Mouse (Mus musculus) monocyte, adult 2 months (primary cell): ENCODE data around the gene Cep295.
"Not testable (repeated sequence)": the region's sequence is repeated elsewhere in the genome, so short reads cannot be mapped to it uniquely, and the experiment has no call there.

Experiments used
- DNase-seq, 2 experiments: peaks; one replicate each; pipeline ENCODE4 v3.0.0; 2022; ENCODE audit warnings: low spot score in 2 of 2, low read depth in 1 of 2

Cep295 gene

DNA sequence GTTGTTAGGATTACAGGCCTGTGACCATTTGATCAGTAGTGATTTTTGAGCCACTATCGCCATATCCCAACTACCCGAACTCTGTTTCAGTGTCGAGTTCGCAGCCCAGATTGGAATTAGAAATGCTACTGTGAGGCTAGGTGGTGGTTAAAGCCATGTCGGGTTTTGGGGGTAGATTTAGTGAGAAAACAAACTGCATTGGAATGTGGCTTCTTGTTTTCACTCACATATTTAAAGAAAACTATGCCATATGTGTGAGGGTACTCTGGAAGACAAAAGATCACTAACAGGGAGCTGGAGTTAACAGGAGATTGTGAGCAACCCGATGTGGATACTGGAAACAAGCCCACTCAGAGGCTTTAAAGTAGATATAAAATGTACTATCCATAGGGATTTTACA is 50.3 kb downstream of the Cep295 start:
- DNase-seq, result no peak

DNA sequence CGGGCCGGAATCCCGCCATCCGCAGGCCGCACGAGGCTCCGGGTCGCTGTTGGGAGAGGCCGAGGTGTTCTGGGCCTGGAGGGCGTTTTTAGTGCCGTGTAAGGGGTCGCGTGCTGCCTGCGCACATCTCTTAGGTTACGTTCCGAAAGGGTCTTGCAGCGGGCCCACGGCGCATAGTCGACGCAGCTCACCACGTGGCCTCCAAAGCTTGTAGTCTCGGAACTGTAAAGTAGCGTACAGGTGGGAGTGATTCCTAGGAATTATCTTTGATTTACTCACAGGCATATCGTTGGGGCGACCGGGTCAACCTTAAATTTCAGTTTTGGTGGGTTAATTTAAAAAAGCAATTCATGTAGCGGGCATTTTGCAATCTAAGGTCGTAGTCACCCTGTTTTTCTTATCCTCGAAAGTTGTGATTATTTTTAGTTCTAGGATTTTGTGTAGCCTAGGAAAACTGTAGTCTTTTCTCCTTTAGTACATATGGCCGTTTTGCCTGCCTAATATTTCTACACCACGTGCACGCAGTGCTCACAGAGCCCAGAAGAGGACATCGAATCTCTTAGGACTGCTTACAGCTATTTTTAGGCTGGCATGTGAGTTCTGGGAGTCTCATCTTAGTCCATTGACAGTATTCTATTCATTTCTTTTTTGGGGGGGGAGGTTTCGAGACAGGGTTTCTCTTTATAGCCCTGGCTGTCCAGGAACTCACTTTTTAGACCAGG is 51.0 kb downstream of the Cep295 start, which contains the start of gene 4931406C07Rik:
Gene 4931406C07Rik (minus strand): TSS at position 51 of the 722 bp plus-strand sequence.
- no peak for DNase-seq

DNA sequence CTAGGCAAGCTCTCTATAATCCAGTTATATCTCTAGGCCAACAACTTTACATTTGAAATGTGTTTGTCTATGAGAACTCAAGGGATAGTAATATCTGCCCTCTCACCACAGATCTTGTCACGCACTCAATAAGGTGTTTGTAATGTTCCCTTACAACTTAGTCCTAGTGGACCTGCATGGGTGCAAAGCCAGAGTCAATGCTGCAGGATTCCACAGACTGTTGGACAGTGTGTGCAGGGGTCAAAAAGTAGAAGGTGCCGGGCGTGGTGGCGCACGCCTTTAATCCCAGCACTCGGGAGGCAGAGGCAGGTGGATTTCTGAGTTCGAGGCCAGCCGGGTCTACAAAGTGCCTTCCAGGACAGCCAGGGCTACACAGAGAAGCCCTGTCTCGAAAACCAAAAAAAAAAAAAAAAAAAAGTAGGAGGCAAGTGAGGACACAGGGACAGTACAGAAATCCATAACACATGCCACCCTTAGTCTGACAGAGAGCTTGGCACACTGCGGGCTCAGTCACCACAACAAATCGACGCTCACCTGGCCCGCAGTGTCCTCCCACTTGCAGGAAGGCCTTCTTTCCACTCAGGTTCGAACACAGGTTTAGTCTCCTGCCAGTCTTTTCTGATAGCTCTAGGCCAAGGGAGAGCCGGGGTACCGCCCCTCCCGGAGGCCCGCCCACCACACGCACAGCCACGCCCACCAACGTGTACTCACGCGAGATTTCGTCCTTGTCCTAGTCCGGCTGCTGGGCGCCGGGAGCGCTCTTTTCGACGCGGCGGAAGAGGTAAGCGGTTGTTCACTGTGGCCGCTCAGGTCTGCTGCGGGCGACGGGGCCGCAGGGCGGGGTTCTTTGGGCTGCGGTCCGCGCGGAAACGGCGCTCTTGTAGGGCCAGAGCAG is 51.8 kb downstream of the Cep295 start, which contains the start of gene Taf1d:
Gene Taf1d (plus strand): TSS at position 712 of the 895 bp plus-strand sequence.
- peak; percentile 89 to 99 for DNase-seq

DNA sequence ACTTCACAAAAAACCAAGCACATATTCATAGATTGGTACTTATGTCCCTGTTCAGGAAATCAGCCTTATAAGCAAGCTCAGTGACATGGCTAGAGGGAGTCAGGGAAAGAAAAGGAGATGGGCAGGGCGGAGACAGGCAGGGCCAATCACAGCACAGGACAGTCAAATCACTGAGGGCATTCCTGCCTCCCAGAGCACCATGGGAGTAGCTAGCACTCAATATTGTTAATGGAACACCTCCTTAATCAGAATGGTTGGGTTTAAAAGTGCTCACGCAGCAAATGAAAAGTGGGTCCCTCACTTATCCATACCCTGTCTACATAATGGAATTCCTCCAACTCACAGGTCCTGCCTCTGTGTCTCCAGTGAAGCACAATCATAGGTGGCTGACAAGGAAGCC is 54.7 kb downstream of the Cep295 start:
- DNase-seq, result no peak

DNA sequence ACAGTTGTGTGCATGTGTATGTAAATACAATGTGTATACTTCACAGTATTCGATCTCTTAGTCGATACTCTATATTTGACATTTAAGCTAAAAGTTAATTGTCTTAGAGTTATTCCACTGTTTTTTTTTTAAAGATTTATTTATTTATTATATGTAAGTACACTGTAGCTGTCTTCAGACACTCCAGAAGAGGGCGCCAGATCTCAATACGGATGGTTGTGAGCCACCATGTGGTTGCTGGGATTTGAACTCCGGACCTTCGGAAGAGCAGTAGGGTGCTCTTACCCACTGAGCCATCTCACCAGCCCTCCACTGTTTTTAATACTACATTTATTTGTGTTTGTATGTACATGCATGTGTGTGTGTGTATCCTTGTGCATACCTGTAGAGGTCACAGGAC is 55.6 kb downstream of the Cep295 start:
- not testable (repeated sequence) for DNase-seq

DNA sequence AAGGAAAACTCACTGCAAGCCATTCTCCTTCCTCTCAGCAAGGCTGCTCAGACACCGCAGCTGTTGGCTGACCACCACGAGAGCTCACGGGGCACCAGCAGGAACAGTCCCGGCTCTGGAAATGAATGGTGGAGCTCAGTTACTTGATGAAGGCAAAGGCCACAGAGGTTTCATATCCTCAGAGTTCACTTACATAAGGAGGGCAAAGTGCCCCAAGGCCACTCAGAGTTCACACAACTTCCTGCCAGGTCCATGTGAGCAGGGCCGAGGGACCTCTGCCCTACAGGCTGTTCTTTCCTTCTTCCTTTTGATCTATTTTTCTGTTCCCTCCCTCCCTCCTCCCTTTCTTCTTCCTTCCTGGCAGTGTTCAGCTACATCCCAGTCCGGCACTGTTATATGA is 56.2 kb downstream of the Cep295 start:
- peak in 1 of 2 experiments; percentile 19 for DNase-seq

DNA sequence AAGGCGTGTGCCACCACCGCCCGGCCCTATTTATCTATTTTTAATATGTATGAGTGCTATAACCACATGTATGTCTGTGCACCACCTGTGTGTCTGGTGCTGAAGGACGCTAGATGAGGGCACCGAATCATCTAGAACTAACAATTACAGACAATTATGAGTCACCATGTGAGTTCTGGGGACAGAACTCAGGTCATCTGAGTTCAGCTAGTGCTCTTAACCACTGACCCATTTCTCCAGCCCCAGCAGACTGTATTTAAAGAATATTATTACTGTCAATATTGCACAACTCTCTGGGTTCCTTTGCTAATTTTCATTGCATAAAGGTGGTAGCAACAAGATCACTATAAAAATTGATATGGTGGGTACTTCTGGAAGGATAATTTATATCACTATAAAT is 57.5 kb downstream of the Cep295 start:
- DNase-seq, result no peak

DNA sequence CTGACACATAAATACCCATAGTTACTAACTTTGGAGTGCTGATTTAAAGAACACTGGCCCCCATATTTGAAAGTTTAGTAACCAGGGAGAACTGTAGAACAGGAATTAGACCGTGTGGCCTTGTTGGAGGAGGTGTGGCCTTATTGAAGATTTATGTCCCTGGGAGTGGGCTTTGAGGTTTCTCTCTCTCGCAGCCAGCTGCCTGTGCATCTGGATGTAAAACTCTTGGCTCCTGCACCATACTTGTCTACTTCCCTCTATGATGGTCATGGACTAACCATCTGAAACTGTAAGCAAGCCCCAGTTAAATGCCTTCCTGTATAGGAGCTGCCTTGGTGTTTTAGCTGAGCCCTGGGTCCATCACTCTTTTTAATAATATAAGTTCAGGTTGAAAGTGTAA is 59.1 kb downstream of the Cep295 start:
- DNase-seq, result no peak

DNA sequence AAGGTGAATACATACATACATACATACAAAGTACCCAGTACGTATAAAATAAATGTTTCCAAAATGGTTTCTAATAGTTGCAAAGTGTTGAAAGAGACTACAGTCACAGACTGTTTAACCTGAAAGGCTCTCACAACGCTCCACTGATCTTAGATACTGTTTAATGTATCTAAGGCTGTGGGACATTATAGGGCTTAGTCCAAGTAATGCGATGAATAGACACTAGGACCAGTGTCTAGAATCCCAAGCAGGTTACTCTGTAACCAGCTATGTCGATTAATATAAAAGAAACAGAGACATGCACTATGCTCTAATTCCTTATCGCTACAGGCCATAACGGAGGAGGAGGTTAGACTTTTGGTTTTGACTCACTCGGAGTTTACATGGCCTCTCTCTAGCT is 60.5 kb downstream of the Cep295 start:
- DNase-seq, result no peak

DNA sequence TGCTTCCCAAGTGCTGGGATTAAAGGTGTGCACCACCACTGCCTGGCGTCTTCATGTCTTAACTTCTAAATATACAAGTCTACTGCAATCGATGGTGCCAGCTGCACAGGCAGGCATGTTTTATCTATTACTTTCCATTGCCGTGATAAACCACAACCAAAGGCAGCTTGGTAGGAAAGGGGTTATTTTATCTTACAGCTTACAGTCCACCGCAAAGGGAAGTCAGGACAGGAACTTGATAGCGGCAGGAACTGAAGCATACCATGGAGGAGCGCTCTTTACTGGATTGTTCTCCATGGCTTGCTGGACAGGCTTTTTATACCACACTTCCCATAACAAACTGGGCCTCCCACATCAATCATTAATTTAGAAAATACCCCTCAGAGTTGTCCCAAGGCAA is 68.3 kb downstream of the Cep295 start:
- DNase-seq, result no peak

DNA sequence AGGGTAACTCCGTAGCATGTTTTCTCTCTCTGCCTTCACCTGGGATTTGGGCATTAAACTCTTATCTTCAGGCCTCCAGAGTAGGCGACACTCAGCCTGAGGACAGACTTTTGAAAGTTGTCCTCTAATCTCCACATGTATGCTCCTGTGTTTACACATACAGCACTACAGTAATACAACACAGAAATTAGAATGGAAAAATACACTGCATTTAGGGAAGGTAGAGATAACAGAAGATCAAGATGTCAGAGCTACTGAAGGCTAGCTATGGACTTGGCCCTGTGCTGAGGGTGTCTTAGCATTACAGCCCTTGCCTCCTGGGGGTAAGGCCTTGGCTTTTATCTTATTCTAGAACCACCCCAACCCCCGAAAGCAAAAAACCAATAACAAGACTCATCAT is 69.2 kb downstream of the Cep295 start:
- no peak for DNase-seq

DNA sequence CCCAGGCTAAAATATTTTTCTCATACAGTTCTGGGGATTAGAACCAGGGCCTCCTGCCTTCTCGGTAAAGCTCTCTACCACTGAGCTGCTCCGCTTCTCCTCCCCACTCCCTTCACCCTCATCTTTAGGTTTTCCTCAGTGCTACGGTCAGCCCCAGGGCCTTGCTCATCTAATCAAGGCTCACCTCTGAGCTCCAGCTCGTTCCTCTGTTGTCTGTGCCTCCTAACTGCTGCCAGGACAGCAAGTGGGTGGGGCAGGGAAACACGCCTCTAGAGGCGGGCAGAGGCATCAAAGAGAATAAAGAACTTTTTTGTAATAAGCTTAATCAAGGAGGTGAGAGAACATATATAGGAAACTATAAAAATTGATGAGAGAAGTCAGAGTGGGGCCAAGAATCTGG is 69.7 kb downstream of the Cep295 start:
- no peak for DNase-seq

DNA sequence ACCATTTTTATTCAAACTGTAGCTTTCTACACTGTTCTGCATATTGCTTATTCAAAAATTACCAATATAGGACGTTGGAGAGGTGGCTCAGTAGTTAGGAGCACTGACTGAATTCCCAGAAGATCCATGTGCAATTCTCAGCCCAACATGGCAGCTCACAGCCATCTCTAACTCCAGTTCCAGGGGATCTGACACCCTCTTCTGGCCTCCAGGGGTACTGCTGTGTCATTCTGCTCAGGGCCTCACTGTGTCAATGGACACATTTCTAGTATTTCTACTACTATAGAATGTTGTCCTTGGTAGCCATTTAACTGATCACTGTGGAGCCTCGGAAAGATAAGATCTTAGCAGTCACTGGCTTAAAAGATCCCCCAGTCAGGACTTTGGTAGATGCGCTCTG is 72.1 kb downstream of the Cep295 start:
- DNase-seq, result no peak

DNA sequence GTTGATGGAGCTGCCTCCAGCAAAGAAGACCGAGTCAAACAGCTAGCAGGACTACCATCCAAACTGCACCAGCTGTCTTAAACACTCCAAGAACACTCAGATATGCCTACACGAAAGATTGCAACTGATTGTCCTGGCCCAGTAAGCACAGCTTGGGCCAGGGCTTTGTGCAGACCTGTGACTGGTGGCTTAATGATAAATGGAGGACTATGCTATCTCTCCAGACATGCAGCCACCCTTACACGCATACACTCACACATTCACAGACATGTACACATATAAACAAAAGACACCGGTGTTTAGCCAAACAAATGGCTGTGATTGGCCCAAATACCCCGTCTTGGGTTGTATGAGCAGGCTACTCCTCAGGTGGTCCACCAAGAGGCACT is 77.1 kb downstream of the Cep295 start:
- no peak for DNase-seq

DNA sequence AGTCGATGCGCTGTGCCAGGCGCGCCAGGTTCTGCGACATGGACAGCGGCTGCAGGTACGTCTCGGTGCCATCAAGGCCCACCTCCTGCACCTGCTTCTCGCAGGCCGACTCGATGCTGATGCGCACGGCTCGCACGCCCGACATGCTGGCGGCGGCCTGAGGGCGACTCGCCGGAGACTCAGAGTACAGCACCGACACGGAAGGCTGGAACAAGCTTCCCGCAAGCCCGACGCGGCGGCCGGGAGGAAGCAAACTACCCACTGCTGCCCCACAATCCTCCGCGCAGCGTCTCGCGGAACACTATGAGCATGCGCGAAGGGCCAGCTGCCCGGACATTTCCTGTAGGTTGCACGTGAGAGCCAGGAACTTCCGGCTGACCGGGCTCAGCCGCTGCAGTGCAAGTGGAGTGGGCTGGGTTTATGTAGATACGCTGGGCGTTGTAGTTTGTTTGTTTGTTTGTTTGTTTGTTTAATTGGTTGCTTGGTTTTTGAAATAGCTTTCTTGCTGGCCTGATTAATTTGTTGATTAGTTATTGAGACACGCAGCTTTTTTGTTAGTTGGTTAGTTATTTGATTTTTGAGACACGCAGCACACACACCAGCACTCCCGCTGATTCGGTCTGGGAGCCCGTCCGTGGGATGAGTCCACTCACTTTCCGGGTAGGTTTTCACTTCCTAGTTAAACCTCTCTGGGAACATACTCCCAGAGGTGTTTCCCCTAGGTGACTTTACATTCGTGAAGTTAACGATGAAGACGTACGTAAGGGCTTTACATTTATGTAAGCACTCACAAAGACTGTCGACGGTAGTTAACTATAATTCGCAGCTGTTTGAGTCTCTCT is 77.7 kb downstream of the Cep295 start, which contains the start of gene Med17:
Gene Med17 (minus strand): TSS at position 283 of the 842 bp plus-strand sequence.
- DNase-seq, result peak; percentile 82 to 89

DNA sequence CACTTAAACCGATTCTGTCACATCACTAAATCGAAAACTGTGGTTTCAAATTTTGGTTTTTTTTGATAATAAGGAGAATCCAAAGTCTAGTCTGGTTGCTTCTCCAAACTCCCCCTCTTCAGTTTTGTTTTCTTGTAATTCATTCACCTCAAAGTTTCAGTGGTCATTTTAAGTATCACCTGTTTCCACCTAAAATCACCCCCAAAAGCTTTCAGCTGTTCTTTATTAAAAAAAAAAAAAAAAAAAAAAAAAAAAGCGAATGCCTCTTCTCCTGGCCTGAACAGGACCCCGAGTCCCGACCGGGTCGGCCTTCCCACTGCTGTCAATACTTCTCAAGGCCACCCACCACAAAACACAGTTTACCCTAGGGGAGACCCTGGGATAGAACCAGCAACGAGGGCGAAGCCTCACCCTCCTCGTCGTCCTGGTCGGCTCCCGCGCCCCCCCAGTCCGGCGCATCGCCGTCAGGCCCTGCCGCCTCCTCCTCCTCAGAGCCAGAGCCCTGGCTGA is 78.4 kb downstream of the Cep295 start:
- DNase-seq, result no peak

DNA sequence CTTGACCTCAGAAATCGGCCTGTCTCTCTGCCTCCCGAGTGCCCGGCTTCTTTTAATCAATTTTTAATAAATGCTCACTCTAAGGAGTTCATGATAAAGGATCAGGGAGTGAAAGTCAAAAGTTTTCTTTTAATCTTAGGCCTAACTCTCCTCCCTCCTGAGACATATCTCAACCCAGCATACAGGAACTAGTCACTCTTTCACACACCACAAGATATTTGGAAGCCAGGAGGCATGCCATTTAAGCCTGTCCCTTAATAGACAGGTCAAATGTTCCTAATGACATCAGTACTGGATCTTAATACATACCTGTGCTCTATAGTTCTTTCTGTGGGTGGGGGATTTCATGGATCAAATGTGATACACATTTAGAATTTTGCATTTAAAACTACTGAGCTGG is 79.2 kb downstream of the Cep295 start:
- no peak for DNase-seq

DNA sequence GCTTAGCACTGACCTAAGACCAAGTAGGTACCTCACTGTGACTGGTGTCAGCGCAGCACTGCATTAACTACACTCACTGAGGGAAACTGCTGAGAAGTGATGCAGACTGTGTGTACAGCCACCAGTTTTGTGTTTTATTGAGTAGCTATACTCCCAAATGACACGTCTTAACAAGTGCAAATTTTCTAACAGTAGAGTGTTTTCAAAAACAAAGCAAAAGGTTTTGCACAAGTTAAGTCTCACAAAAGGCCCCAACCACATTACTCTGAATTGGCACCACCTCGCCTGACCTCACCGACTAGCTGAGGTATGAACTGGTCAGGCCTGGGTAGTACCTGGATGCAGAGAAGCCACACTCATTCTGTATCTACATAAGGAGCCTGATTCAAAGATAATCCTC is 80.7 kb downstream of the Cep295 start:
- DNase-seq, result no peak

DNA sequence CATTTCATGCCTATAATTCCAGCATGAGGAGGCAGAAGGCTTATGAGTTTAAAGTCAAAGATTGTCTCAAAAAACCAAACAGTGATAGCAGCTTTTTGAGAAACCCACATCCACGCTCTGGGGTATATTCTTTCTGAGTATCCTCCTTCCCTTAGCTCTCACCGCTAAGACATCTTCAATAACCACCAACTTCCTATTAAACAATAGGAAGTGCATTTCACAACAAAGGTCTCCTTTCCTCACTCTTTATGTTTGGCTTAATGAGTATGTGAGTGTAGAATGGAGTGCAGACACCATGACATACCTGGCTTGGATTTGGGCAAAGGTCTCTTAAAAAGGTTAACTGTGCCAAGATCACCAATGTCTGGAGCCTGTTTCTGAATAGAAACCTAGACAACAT is 83.6 kb downstream of the Cep295 start:
- DNase-seq, result no peak
